Mouse (Mus musculus) embryonic facial prominence, embryonic 14.5 days (tissue): ENCODE measurements around the gene Ebf4. TPM values are rescaled to one million over a fixed set of nuclear protein-coding genes. Genes with fewer than 3 reads are reported as not detected.

Source experiments
- ATAC-seq: fragments of 200-750 bp; cut with Nextera tagmentation; 2 replicates; pipeline ENCODE4 v1.8.0; 2017; ENCODE audit warnings: low read depth, moderate number of reproducible peaks, moderate TSS enrichment
- DNase-seq: peaks from one replicate; pipeline ENCODE4 v3.0.0-alpha.2; 2015; ENCODE audit warnings: low spot score
- H3K27ac ChIP-seq: fragments of 300-500 bp; sonication (generic); replicated peaks from 2 replicates; pipeline ENCODE4 v1.5.1; 2014; ENCODE audit warnings: low read depth, mild to moderate bottlenecking, low read length, moderate library complexity
- H3K27me3 ChIP-seq: fragments of 300-500 bp; sonication (generic); replicated peaks from 2 replicates; pipeline ENCODE4 v1.6.1; 2014; ENCODE audit warnings: low read length; ENCODE audit not compliant: control insufficient read depth, insufficient read depth
- H3K36me3 ChIP-seq: fragments of 300-500 bp; sonication (generic); 2 replicates; pipeline ENCODE4 v1.6.1; 2014; ENCODE audit warnings: low read length, mixed read lengths; ENCODE audit not compliant: control insufficient read depth, insufficient read depth
- H3K4me1 ChIP-seq: fragments of 300-500 bp; sonication (generic); 2 replicates; pipeline ENCODE4 v1.6.1; 2014; ENCODE audit warnings: antibody characterized with exemption, low read length; ENCODE audit not compliant: control insufficient read depth, insufficient read depth
- H3K4me2 ChIP-seq: fragments of 300-500 bp; sonication (generic); 2 replicates; pipeline ENCODE4 v1.6.1; 2014; ENCODE audit warnings: low read depth, mild to moderate bottlenecking, low read length, moderate library complexity, mixed read lengths
- H3K4me3 ChIP-seq: fragments of 300-500 bp; sonication (generic); 2 replicates; pipeline ENCODE4 v1.5.1; 2014; ENCODE audit warnings: low read depth, mild to moderate bottlenecking, low read length
- H3K9ac ChIP-seq: fragments of 300-500 bp; sonication (generic); 2 replicates; pipeline ENCODE4 v1.6.1; 2014; ENCODE audit warnings: low read depth, mild to moderate bottlenecking, low read length, moderate library complexity, mixed read lengths
- H3K9me3 ChIP-seq: fragments of 300-500 bp; sonication (generic); 2 replicates; pipeline ENCODE4 v1.6.1; 2016; ENCODE audit warnings: low read length; ENCODE audit not compliant: control insufficient read depth
- WGBS: fragments of 180-500 bp; shearing (Covaris S2); extraction: QIAGEN DNeasy Blood & Tissue Kit; methylation state at CpG from one replicate; pipeline ENCODE4 v1.1.7; 2014; 5-methylcytosine and 5-hydroxymethylcytosine counted together
- polyA plus RNA-seq: library from polyadenylated mRNA; unstranded; fragments of >200 nt; fragmentation: Nextera tagmentation; extraction: Ambion mirVana; gene quantifications from 2 replicates; pipeline ENCODE4 v1.2.1, GENCODE M21; 2014

The Ebf4 gene
- polyA plus RNA-seq, 1 experiment from 2014 or later = 4.2 TPM

DNA sequence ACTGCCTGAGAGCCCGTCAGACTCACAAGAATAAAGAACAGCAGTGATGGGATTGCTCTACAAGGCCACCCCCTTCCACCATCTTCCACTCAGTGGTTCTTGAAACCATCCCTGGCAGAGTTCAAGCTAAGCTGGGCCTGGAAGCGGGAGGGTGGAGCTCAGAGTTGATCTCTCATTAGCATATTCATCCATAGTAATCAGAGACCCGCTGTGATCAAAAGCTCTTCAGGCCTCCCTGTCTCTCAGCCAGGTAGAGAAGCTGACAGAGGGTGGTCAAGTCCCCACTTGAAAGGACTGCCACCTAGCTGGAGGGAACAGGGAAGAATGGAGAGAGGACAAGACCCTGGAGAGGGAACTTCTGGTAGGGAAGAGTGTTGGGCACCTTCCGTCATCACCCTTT lies 8.0 kb downstream of the Ebf4 start:
- no peak for DNase-seq
- Histone ChIP-seq H3K9ac (no peak overlapping the region), H3K27me3 (no peaks in the 10 kb centered on the region), H3K9me3 (no peaks in the 10 kb centered on the region), H3K4me2 (no peak overlapping the region), H3K36me3 (peaks cover 28% of the 10 kb centered on the region), H3K27ac (no peak overlapping the region), H3K4me3 (no peak overlapping the region), H3K4me1 (no peaks in the 10 kb centered on the region)
- WGBS = 62% methylated on average over 4 of the region's 4 CpGs
- no peak for ATAC-seq

DNA sequence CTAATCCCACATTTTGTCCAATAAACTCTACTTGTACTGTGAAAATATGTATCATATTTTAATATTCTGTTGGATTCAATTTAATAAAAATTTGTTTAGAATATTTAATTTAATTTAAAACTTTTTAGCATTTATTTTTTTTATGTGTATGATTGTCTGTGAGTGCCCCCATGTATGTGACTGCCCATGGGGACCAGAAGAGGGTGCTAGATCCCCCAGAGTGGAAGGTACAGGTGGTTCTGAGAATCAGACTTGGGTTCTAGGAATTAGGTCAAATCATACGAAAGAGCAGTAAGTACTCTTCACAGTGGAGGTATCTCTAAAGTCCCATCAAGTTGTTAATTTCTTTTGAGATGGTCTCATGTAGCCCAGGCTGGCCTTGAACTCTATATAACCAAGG lies 32.1 kb downstream of the Ebf4 start:
- Histone ChIP-seq H3K4me1 (no peaks in the 10 kb centered on the region), H3K36me3 (no peaks in the 10 kb centered on the region), H3K4me3 (no peak overlapping the region), H3K27me3 (no peaks in the 10 kb centered on the region), H3K27ac (no peak overlapping the region), H3K4me2 (no peak overlapping the region), H3K9me3 (no peaks in the 10 kb centered on the region), H3K9ac (no peak overlapping the region)
- ATAC-seq (no peak), DNase-seq (no peak)
- 61% methylated on average over 1 of the region's 1 CpGs for WGBS

DNA sequence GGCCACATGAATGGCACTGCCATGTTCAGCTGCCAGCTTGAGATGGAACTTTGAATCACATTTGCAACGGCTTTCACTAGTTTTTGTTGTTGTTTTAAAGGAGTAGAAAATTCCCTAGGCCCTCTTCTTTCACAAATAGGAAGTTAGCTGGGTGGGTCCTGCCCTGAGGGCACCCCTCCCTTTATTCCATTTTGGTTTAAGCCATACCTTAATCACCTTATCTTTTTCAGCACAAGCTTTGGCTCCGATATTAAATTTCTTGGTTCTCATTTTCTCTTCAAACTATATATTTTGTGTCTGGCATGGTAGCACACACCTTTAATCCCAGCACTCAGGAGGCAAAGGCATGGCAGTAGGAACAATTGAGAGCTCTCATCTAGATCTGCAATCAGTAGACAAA lies 34.5 kb downstream of the Ebf4 start:
- Histone ChIP-seq H3K27ac (no peak overlapping the region), H3K27me3 (no peaks in the 10 kb centered on the region), H3K36me3 (no peaks in the 10 kb centered on the region), H3K4me1 (no peaks in the 10 kb centered on the region), H3K9ac (no peak overlapping the region), H3K4me2 (no peak overlapping the region), H3K4me3 (no peak overlapping the region), H3K9me3 (no peaks in the 10 kb centered on the region)
- 79% methylated on average over 2 of the region's 2 CpGs for WGBS
- ATAC-seq = no peak
- DNase-seq = no peak

DNA sequence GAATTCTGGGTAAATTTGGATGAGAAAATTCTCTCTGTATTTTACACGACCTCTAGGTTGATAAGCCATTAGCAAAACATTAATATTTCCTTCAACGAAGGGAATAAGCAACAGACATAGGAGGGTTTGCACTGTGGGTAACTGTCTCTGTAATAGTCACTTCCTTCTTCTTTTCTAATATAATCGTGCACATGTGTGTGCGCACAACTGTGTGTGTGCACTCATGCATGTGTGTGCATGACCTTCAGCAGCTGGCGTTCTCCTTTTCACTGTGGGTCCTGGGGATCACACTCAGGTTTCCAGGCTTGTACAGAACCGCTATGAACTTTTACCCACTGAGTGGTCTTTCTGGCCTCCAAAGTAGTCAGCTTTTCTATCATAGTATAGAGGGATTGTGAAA lies 40.1 kb downstream of the Ebf4 start:
- Histone ChIP-seq H3K9me3 (no peaks in the 10 kb centered on the region), H3K4me2 (no peak overlapping the region), H3K27me3 (no peaks in the 10 kb centered on the region), H3K27ac (no peak overlapping the region), H3K4me1 (no peaks in the 10 kb centered on the region), H3K9ac (no peak overlapping the region), H3K4me3 (no peak overlapping the region), H3K36me3 (no peaks in the 10 kb centered on the region)
- ATAC-seq = no peak
- no peak for DNase-seq
- WGBS = 84% methylated on average over 6 of the region's 6 CpGs

DNA sequence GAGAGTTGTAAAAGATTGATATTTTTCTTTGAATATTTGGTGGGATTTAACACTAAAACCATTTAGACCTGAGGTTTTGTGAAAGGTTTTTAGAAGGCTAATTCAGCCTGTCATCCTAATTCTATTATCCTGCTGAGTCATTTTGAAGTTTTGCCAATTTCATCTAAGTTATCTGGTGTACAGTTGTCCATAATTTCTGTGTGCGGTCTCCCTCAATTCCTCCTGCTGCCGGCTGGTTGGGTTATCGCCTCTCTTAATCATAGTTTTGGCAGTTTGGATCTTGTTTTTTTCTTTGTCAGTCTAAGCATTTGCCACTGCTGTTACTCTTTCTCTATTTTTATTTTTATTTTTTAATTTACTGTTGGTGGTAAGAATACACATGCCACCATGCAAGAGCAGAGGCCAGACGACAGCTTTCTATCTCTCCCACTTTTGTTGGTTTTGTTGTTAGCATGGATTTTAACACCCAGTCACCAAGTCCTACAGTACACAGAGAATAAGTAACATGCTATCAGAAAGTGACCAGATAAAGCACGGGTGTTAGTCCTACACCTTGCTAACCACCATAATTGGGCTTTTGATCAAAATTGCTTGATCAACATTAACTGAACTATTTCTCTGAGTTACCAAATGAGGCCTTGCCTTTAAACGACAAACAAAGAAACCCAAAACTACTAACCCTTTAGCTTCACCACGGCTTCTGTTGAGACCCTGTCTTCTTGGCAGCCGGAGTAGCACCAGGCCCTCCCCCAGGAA lies 45.7 kb downstream of the Ebf4 start:
- no peak overlapping the region for H3K27ac ChIP-seq
- DNase-seq (no peak), ATAC-seq (no peak)
- no peaks in the 10 kb centered on the region for H3K36me3 ChIP-seq
- no peak overlapping the region for H3K4me3 ChIP-seq
- no peak overlapping the region for H3K4me2 ChIP-seq
- no peaks in the 10 kb centered on the region for H3K9me3 ChIP-seq
- WGBS = 81% methylated on average over 8 of the region's 8 CpGs
- H3K27me3 ChIP-seq = no peaks in the 10 kb centered on the region
- H3K4me1 ChIP-seq = no peaks in the 10 kb centered on the region
- no peak overlapping the region for H3K9ac ChIP-seq

DNA sequence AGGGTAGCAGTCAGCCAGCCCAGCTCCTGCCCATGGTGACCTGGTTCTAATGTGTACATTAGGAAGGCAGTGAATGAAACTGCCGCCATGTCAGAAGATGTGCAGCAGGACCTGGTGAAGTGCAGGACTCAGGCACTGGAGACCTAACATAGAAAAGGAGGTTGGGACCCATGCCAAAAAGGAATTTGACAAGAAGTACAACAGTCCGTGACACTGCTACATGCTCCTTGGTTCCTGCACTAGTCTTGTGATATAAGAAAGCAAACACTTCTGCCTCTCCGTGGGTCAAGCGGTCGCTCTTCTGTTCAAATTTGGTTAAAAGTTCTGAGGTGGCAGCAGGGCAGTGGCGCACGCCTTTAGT lies 46.2 kb downstream of the Ebf4 start:
- 83% methylated on average over 7 of the region's 7 CpGs for WGBS
- DNase-seq = no peak
- H3K9ac ChIP-seq = no peak overlapping the region
- H3K4me3 ChIP-seq = no peak overlapping the region
- ATAC-seq = no peak
- H3K27ac ChIP-seq = no peak overlapping the region
- no peaks in the 10 kb centered on the region for H3K9me3 ChIP-seq
- H3K27me3 ChIP-seq = no peaks in the 10 kb centered on the region
- no peaks in the 10 kb centered on the region for H3K36me3 ChIP-seq
- no peaks in the 10 kb centered on the region for H3K4me1 ChIP-seq
- H3K4me2 ChIP-seq = no peak overlapping the region

DNA sequence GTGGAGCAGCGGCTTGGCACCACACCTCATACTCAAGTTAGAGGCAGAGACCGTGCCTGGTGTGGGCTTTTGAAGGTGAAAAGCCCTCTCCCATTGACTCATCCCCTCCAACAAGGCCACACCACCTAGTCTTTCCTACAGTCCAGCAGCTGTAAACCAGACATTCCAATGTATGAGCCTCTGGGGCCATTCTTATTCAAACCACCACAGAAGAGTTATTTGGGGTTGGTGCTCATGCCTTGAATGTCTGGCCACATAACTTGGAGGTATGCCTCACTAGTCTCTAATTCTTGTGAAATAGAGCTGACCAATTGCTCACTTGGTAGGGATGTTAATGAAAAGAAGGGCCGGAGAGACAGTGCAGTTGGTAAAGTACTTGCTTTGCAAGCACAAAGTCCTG lies 55.4 kb downstream of the Ebf4 start:
- no peak overlapping the region for H3K27ac ChIP-seq
- DNase-seq = no peak
- WGBS = 85% methylated on average over 3 of the region's 3 CpGs

DNA sequence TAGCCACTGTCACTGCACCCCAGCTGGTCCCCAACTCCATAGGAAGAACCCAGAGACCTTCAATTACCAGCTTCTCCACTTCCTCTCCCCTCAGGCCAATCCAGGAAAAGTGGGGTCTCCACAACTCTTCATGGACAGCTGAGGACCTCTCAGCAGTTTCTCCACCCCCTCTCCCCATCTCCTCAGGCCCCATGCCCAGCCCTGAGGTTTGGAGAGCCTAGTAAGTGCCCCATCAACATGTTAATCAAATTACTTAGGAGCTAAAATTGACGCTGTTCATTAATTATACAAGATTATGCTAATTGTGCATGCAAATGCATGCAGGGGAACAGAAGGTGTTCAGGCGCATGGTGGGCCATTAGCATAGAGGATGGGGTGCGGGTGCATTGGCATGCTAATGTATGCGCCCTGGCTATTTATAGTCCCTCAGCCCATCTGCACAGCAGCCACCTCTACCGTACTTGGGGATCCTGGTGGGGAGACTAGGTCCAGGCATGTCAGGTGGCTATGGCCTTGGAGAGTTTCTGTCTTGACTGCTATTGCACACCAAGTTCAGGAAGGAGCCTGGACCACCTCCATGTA lies 56.9 kb downstream of the Ebf4 start:
- H3K9me3 ChIP-seq = no peaks in the 10 kb centered on the region
- no peak overlapping the region for H3K4me3 ChIP-seq
- ATAC-seq (no peak), DNase-seq (no peak)
- H3K4me2 ChIP-seq = no peak overlapping the region
- H3K36me3 ChIP-seq = no peaks in the 10 kb centered on the region
- 42% methylated on average over 5 of the region's 5 CpGs for WGBS
- no peaks in the 10 kb centered on the region for H3K27me3 ChIP-seq
- no peak overlapping the region for H3K9ac ChIP-seq
- H3K4me1 ChIP-seq = no peaks in the 10 kb centered on the region
- H3K27ac ChIP-seq = no peak overlapping the region

More for the DNA sequence above, 55.4 kb downstream of the Ebf4 start:
- H3K4me2 ChIP-seq = no peak overlapping the region
- no peak for ATAC-seq
- H3K9ac ChIP-seq = no peak overlapping the region
- no peaks in the 10 kb centered on the region for H3K4me1 ChIP-seq
- no peaks in the 10 kb centered on the region for H3K9me3 ChIP-seq
- no peak overlapping the region for H3K4me3 ChIP-seq
- H3K27me3 ChIP-seq = no peaks in the 10 kb centered on the region
- H3K36me3 ChIP-seq = no peaks in the 10 kb centered on the region

DNA sequence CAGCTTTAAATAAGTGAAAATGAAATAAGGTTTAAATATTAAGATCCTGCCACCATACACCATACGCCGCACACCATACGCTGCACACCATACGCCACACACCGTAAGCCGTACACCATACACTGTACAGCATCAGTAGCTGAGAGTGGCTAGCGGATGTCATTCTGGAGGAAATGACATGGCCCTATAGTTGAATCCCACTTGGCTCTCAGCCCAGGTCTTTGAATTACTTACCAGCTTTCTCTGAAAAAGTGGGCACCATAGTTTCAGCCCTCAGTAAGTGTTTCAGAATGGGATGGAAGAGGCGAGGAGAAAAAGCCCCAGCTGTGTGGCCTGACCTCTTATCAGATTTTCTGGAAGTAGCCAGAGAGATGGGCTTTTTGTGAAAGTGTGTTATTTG lies 58.4 kb downstream of the Ebf4 start:
- no peak overlapping the region for H3K4me2 ChIP-seq
- DNase-seq = no peak
- H3K27me3 ChIP-seq = peaks cover 8% of the 10 kb centered on the region; the same call in 1 of the 2 replicates
- no peak overlapping the region for H3K9ac ChIP-seq
- H3K9me3 ChIP-seq = no peaks in the 10 kb centered on the region
- H3K36me3 ChIP-seq = no peaks in the 10 kb centered on the region
- no peak for ATAC-seq
- H3K27ac ChIP-seq = no peak overlapping the region
- WGBS = 90% methylated on average over 8 of the region's 8 CpGs
- H3K4me3 ChIP-seq = no peak overlapping the region
- no peaks in the 10 kb centered on the region for H3K4me1 ChIP-seq
